Mouse (Mus musculus) CH12.LX (cell line): ENCODE results near the gene Rpl3l. TPM values are rescaled to one million over a fixed set of nuclear protein-coding genes. Genes with fewer than 3 reads are reported as not detected.

Source experiments
- DNase-seq: peaks from one replicate; pipeline ENCODE4 v3.0.0-alpha.2; 2013; ENCODE audit errors: extremely low read depth
- H3K27ac ChIP-seq: 2 replicates; pipeline ENCODE4 v1.5.1; 2012; ENCODE audit warnings: low read depth, mild to moderate bottlenecking, control low read depth, moderate library complexity; ENCODE audit not compliant: insufficient read depth
- H3K27me3 ChIP-seq: replicated peaks from 2 replicates; pipeline ENCODE3; 2012; ENCODE audit warnings: inconsistent platforms
- H3K36me3 ChIP-seq, 2 experiments: replicated peaks in 1 of 2; 2 replicates each; pipeline versions ENCODE3 to v1.6.1; 2012; ENCODE audit warnings: inconsistent platforms in 1 of 2, low read length in 1 of 2, mild to moderate bottlenecking in 1 of 2, mixed read lengths in 1 of 2, moderate library complexity in 1 of 2; ENCODE audit not compliant: control insufficient read depth in 1 of 2, insufficient read depth in 1 of 2
- H3K4me1 ChIP-seq, 2 experiments: 2 replicates each; pipeline ENCODE4 v1.6.1; 2012; ENCODE audit warnings: inconsistent platforms in 1 of 2, moderate library complexity in 1 of 2; ENCODE audit not compliant: insufficient read depth in 2 of 2, control insufficient read depth in 1 of 2
- H3K4me2 ChIP-seq: 2 replicates; pipeline ENCODE4 v1.6.1; 2012; ENCODE audit warnings: low read depth, mild to moderate bottlenecking, control low read depth; ENCODE audit not compliant: poor library complexity, insufficient read depth, severe bottlenecking
- H3K4me3 ChIP-seq, 3 experiments: fragments of 150-350 bp in 1 of 3; sonication (generic) in 1 of 3; replicated peaks in 1 of 3; 2 replicates each; pipeline versions ENCODE3 to v1.5.1; 2011 to 2012; ENCODE audit warnings: low read depth in 2 of 3, low read length in 2 of 3, mild to moderate bottlenecking in 2 of 3, moderate library complexity in 2 of 3, control low read depth in 1 of 3, improper control_type of control experiment in 1 of 3, inconsistent platforms in 1 of 3, mixed read lengths in 1 of 3; ENCODE audit not compliant: poor library complexity in 1 of 3
- H3K79me2 ChIP-seq: replicated peaks from 2 replicates; pipeline ENCODE4 v1.6.1; 2012; ENCODE audit warnings: mild to moderate bottlenecking, moderate library complexity; ENCODE audit not compliant: control insufficient read depth, poor library complexity, insufficient read depth, severe bottlenecking; ENCODE audit errors: extremely low read depth
- H3K9ac ChIP-seq: 2 replicates; pipeline ENCODE4 v1.6.1; 2012; ENCODE audit warnings: low read depth, mild to moderate bottlenecking, control low read depth, moderate library complexity; ENCODE audit not compliant: insufficient read depth
- H3K9me3 ChIP-seq: replicated peaks from 2 replicates; pipeline ENCODE3; 2012; ENCODE audit warnings: low read length, inconsistent platforms, mixed read lengths
- BHLHE40 ChIP-seq: IDR thresholded peaks from 2 replicates; pipeline ENCODE4 v1.6.1; 2011; ENCODE audit warnings: mild to moderate bottlenecking, low read depth, low read length, improper control_type of control experiment
- CHD1 ChIP-seq: IDR thresholded peaks from 2 replicates; pipeline ENCODE4 v1.6.1; 2012; ENCODE audit warnings: low read depth, low read length, improper control_type of control experiment, inconsistent platforms
- CHD2 ChIP-seq: IDR thresholded peaks from 2 replicates; pipeline ENCODE4 v1.6.1; 2011; ENCODE audit warnings: low read length, improper control_type of control experiment
- CTCF ChIP-seq, 2 experiments: IDR thresholded peaks in 1 of 2; conservative IDR thresholded peaks in 1 of 2; 2 replicates each; pipeline ENCODE4 v1.5.1; 2011 to 2012; ENCODE audit warnings: low read depth in 2 of 2, low read length in 2 of 2, improper control_type of control experiment in 1 of 2, inconsistent platforms in 1 of 2, mild to moderate bottlenecking in 1 of 2, moderate library complexity in 1 of 2
- E2F4 ChIP-seq: IDR thresholded peaks from 2 replicates; pipeline ENCODE4 v1.6.1; 2011; ENCODE audit warnings: low read depth, low read length, improper control_type of control experiment; ENCODE audit not compliant: insufficient replicate concordance
- ELF1 ChIP-seq: IDR thresholded peaks from 2 replicates; pipeline ENCODE4 v1.6.1; 2014; ENCODE audit warnings: low read depth, mild to moderate bottlenecking, inconsistent platforms, low read length, improper control_type of control experiment
- EP300 ChIP-seq: IDR thresholded peaks from 2 replicates; pipeline ENCODE4 v1.6.1; 2011; ENCODE audit warnings: low read length, improper control_type of control experiment
- ETS1 ChIP-seq: conservative IDR thresholded peaks from 2 replicates; pipeline ENCODE4 v1.6.1; 2012; ENCODE audit warnings: low read depth, mild to moderate bottlenecking, inconsistent platforms, low read length, improper control_type of control experiment, moderate library complexity
- GABPA ChIP-seq: IDR thresholded peaks from 2 replicates; pipeline ENCODE4 v1.6.1; 2012; ENCODE audit warnings: low read depth, low read length, improper control_type of control experiment, inconsistent platforms; ENCODE audit not compliant: insufficient replicate concordance
- HCFC1 ChIP-seq: IDR thresholded peaks from 2 replicates; pipeline ENCODE4 v1.6.1; 2012; ENCODE audit warnings: low read depth, mild to moderate bottlenecking, inconsistent platforms, low read length, improper control_type of control experiment
- IRF4 ChIP-seq: IDR thresholded peaks from 2 replicates; pipeline ENCODE4 v1.6.1; 2014; ENCODE audit warnings: low read depth, mild to moderate bottlenecking, inconsistent platforms, low read length, improper control_type of control experiment
- JUN ChIP-seq: IDR thresholded peaks from 2 replicates; pipeline ENCODE4 v1.6.1; 2011; ENCODE audit warnings: low read depth, mild to moderate bottlenecking, low read length, improper control_type of control experiment, moderate library complexity; ENCODE audit not compliant: insufficient read depth
- JUND ChIP-seq: conservative IDR thresholded peaks from 2 replicates; pipeline ENCODE4 v1.6.1; 2011; ENCODE audit warnings: low read depth, low read length, improper control_type of control experiment
- KAT2A ChIP-seq: IDR thresholded peaks from 2 replicates; pipeline ENCODE4 v1.6.1; 2012; ENCODE audit warnings: low read length, improper control_type of control experiment, inconsistent platforms; ENCODE audit not compliant: insufficient replicate concordance
- MAFK ChIP-seq: IDR thresholded peaks from 2 replicates; pipeline ENCODE4 v1.6.1; 2011; ENCODE audit warnings: low read length, improper control_type of control experiment; ENCODE audit not compliant: insufficient replicate concordance
- MAX ChIP-seq: IDR thresholded peaks from 2 replicates; pipeline ENCODE4 v1.6.1; 2011; ENCODE audit warnings: low read length, improper control_type of control experiment
- MAZ ChIP-seq: IDR thresholded peaks from 2 replicates; pipeline ENCODE4 v1.6.1; 2012; ENCODE audit warnings: low read depth, mild to moderate bottlenecking, inconsistent platforms, low read length, improper control_type of control experiment, moderate library complexity
- MEF2A ChIP-seq: IDR thresholded peaks from 2 replicates; pipeline ENCODE4 v1.6.1; 2014; ENCODE audit warnings: low read depth, mild to moderate bottlenecking, inconsistent platforms, low read length, improper control_type of control experiment, borderline replicate concordance
- MXI1 ChIP-seq: IDR thresholded peaks from 2 replicates; pipeline ENCODE4 v1.6.1; 2011; ENCODE audit warnings: mild to moderate bottlenecking, low read depth, low read length, improper control_type of control experiment
- MYC ChIP-seq: IDR thresholded peaks from 2 replicates; pipeline ENCODE4 v1.6.1; 2011; ENCODE audit warnings: low read depth, mild to moderate bottlenecking, improper control_type of control experiment, low read length
- NELFE ChIP-seq: IDR thresholded peaks from 2 replicates; pipeline ENCODE4 v1.6.1; 2011; ENCODE audit warnings: low read depth, low read length, improper control_type of control experiment
- NRF1 ChIP-seq: IDR thresholded peaks from 2 replicates; pipeline ENCODE4 v1.6.1; 2014; ENCODE audit warnings: low read depth, mild to moderate bottlenecking, inconsistent platforms, low read length, improper control_type of control experiment, moderate library complexity
- PAX5 ChIP-seq: IDR thresholded peaks from 2 replicates; pipeline ENCODE4 v1.6.1; 2012; ENCODE audit warnings: low read length, inconsistent platforms, mixed read lengths
- POLR2A ChIP-seq: IDR thresholded peaks from 2 replicates; pipeline ENCODE4 v1.6.1; 2011; ENCODE audit warnings: low read depth, mild to moderate bottlenecking, improper control_type of control experiment, low read length
- POLR2AphosphoS2 ChIP-seq: IDR thresholded peaks from 2 replicates; pipeline ENCODE4 v1.6.1; 2011; ENCODE audit warnings: low read depth, low read length, improper control_type of control experiment
- RAD21 ChIP-seq: IDR thresholded peaks from 2 replicates; pipeline ENCODE4 v1.6.1; 2011; ENCODE audit warnings: low read depth, mild to moderate bottlenecking, low read length, improper control_type of control experiment, moderate library complexity
- RCOR1 ChIP-seq: conservative IDR thresholded peaks from 2 replicates; pipeline ENCODE4 v1.6.1; 2012; ENCODE audit warnings: low read depth, mild to moderate bottlenecking, inconsistent platforms, low read length, improper control_type of control experiment
- SIN3A ChIP-seq: IDR thresholded peaks from 2 replicates; pipeline ENCODE4 v1.6.1; 2012; ENCODE audit warnings: low read length, improper control_type of control experiment, inconsistent platforms
- SMC3 ChIP-seq: IDR thresholded peaks from 2 replicates; pipeline ENCODE4 v1.6.1; 2011; ENCODE audit warnings: low read depth, low read length, improper control_type of control experiment
- TBP ChIP-seq: conservative IDR thresholded peaks from 2 replicates; pipeline ENCODE4 v1.6.1; 2011; ENCODE audit warnings: low read depth, low read length, improper control_type of control experiment
- TCF12 ChIP-seq: IDR thresholded peaks from 2 replicates; pipeline ENCODE4 v1.6.1; 2014; ENCODE audit warnings: low read depth, mild to moderate bottlenecking, inconsistent platforms, low read length, improper control_type of control experiment
- UBTF ChIP-seq: IDR thresholded peaks from 2 replicates; pipeline ENCODE4 v1.6.1; 2012; ENCODE audit warnings: low read depth, mild to moderate bottlenecking, inconsistent platforms, low read length, improper control_type of control experiment, moderate library complexity
- USF1 ChIP-seq: IDR thresholded peaks from 2 replicates; pipeline ENCODE4 v1.6.1; 2014; ENCODE audit warnings: low read depth, mild to moderate bottlenecking, inconsistent platforms, low read length, improper control_type of control experiment
- USF2 ChIP-seq: conservative IDR thresholded peaks from 2 replicates; pipeline ENCODE4 v1.6.1; 2011; ENCODE audit warnings: low read depth, low read length, improper control_type of control experiment
- ZC3H11A ChIP-seq: IDR thresholded peaks from 2 replicates; pipeline ENCODE4 v1.6.1; 2012; ENCODE audit warnings: low read depth, mild to moderate bottlenecking, inconsistent platforms, low read length, improper control_type of control experiment
- ZKSCAN1 ChIP-seq: IDR thresholded peaks from 2 replicates; pipeline ENCODE4 v1.6.1; 2012; ENCODE audit warnings: low read depth, inconsistent platforms, low read length, improper control_type of control experiment, borderline replicate concordance
- ZMIZ1 ChIP-seq: IDR thresholded peaks from 2 replicates; pipeline ENCODE4 v1.6.1; 2012; ENCODE audit warnings: low read depth, mild to moderate bottlenecking, inconsistent platforms, low read length, improper control_type of control experiment
- ZNF384 ChIP-seq: IDR thresholded peaks from 2 replicates; pipeline ENCODE4 v1.6.1; 2012; ENCODE audit warnings: low read depth, low read length, improper control_type of control experiment, inconsistent platforms
- dilution Hi-C: fragments of 300-500 bp; cut with MboI; formaldehyde crosslinking; loops from 2 replicates; pipeline ENCODE4 v1.14.3; 2020; ENCODE audit warnings: low sequenced_read_pairs; ENCODE audit not compliant: extremely low pct_unique_long_range_greater_than_20kb, extremely low pct_ligation_motif_present
- in situ Hi-C: fragments of 300-500 bp; cut with MboI; formaldehyde crosslinking; loops from 3 replicates; pipeline ENCODE4 v1.14.3; 2019; ENCODE audit warnings: low sequenced_read_pairs, low pct_ligation_motif_present, low pct_unique_long_range_greater_than_20kb, mixed read lengths
- polyA plus RNA-seq: library from polyadenylated mRNA; unstranded; fragments of >175 nt; gene quantifications from 2 replicates; pipeline ENCODE4 v1.2.1, GENCODE M21; 2012; ENCODE audit warnings: low read depth; ENCODE audit not compliant: insufficient read length
- total RNA-seq, 2 experiments: library from RNA; depleted of rRNA; stranded (reverse); fragments of 300-350 nt in 1 of 2; fragments of >200 nt in 1 of 2; gene quantifications; 2 replicates each; pipeline ENCODE4 v1.2.3; 2012 to 2014

The Rpl3l gene
- total and polyA plus RNA-seq, 3 experiments = 0.91 TPM; not detected in 2

DNA sequence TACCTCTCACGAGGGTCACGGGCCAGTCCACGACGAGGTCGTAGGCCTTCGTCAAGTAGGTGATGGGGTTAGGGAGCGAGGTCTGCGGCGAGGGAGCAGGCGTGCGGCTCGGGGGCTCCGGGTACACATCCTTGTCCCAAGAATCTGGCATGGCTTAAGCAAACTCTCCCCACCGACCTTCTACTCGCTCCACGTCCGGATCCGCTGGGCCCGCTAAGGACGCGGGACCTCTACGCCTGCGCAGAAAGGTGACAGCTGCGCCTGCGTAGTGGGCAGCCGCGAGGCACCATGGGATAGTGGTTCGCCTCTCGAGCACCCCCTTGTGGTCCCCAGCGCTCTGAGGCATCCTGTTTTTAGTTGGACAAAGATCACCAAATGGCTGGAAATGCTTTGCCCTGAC, 3.4 kb upstream of the Rpl3l start, which contains the start of gene Ndufb10:
TSS of gene Ndufb10 (minus strand) at position 295 of the 400 bp plus-strand sequence.
- Histone ChIP-seq H3K79me2 (peaks cover 39% of the 10 kb centered on the region), H3K4me2 (peak within 1 kb of the TSS; percentile 98), H3K4me3 (peak within 1 kb of the TSS; percentile 66 to 89 (median 89)), H3K27ac (peak within 1 kb of the TSS; percentile 56), H3K9me3 (no peaks in the 10 kb centered on the region), H3K9ac (peak within 1 kb of the TSS; percentile 90), H3K27me3 (no peaks in the 10 kb centered on the region), H3K36me3 (peaks cover 20 to 21% of the 10 kb centered on the region in 2 experiments), H3K4me1 (peaks cover 5 to 15% of the 10 kb centered on the region in 2 experiments; a peak in 3 of 4 replicates)
- in situ Hi-C loops (no loop called here), dilution Hi-C loops (no loop called here)
- peak; percentile 95 for DNase-seq
- TF ChIP-seq CHD2 = no peak
- peak; percentile 73; the same call in 1 of the 2 replicates for TF ChIP-seq ZMIZ1
- peak; percentile 73 for TF ChIP-seq TBP
- peak; percentile 41 for TF ChIP-seq IRF4
- TF ChIP-seq MEF2A = peak; percentile 67
- no peak for TF ChIP-seq ETS1
- TF ChIP-seq CHD1 = no peak
- TF ChIP-seq HCFC1 = peak; percentile 85
- no peak for TF ChIP-seq ZC3H11A
- TF ChIP-seq RAD21 = no peak
- no peak for TF ChIP-seq USF1
- TF ChIP-seq ZNF384 = no peak
- peak; percentile 91 for TF ChIP-seq NELFE
- no peak for TF ChIP-seq E2F4
- peak; percentile 40 for TF ChIP-seq SMC3
- peak; percentile 76 for TF ChIP-seq ELF1
- TF ChIP-seq TCF12 = peak; percentile 85
- no peak for TF ChIP-seq MAZ
- TF ChIP-seq NRF1 = peak; percentile 99
- TF ChIP-seq KAT2A = peak; percentile 79; the same call in 1 of the 2 replicates
- TF ChIP-seq BHLHE40 = 0 out of 2 replicates have a peak, but pooled peaks have one; percentile 27
- no peak for TF ChIP-seq MAFK
- no peak for TF ChIP-seq USF2
- TF ChIP-seq CTCF (conservative IDR thresholded peaks at IDR 0.05 in 1 of 2, IDR thresholded peaks at IDR 0.05 in 1 of 2; ENCODE audit: low read depth in 2 of 2, low read length in 2 of 2) = peak; percentile 90 to 92
- peak; percentile 71 for TF ChIP-seq SIN3A
- TF ChIP-seq ZKSCAN1 = no peak
- no peak; the same call in 1 of the 2 replicates for TF ChIP-seq POLR2AphosphoS2
- no peak for TF ChIP-seq JUND
- peak; percentile 64; the same call in 1 of the 2 replicates for TF ChIP-seq MYC
- no peak for TF ChIP-seq RCOR1
- peak; percentile 62 for TF ChIP-seq MXI1
- TF ChIP-seq MAX = peak; percentile 35; the same call in 1 of the 2 replicates
- no peak for TF ChIP-seq GABPA
- no peak for TF ChIP-seq PAX5
- no peak for TF ChIP-seq JUN
- peak; percentile 90 for TF ChIP-seq POLR2A
- no peak for TF ChIP-seq EP300
- no peak; the same call in 1 of the 2 replicates for TF ChIP-seq UBTF
